Mouse (Mus musculus): ENCODE data around the gene Slco1c1.
"Not testable (repeated sequence)": the region's sequence is repeated elsewhere in the genome, so short reads cannot be mapped to it uniquely, and the experiment has no call there.

Slco1c1 gene

GRCm38 (mm10) chr6:141590598-141591200 is 66.5 kb downstream of the Slco1c1 start:
- DNase-seq = not testable (repeated sequence)

DNA sequence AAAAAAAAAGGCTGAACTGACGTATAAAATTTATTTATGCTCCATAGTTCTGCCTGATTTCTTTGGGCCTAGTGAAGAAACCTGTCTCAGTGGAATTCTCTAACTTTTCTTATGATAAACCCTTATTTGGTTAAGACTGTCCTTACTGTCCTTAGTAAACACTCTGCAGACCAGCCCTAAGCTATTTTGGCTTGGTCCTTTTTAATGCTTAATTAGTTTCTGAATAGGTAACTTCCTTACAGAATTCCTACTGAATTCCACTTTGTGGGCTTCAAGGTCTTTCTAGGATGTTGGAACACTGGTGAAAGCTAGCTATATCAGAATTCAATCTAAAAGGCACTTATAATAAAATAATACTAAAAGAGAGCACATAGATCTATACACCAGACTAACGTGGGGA is 71.9 kb downstream of the Slco1c1 start:
- no peak for DNase-seq

- DNase-seq = no peak
Measured at GRCm38 (mm10) chr6:141597037-141597436, 72.9 kb downstream of the Slco1c1 start.

DNA sequence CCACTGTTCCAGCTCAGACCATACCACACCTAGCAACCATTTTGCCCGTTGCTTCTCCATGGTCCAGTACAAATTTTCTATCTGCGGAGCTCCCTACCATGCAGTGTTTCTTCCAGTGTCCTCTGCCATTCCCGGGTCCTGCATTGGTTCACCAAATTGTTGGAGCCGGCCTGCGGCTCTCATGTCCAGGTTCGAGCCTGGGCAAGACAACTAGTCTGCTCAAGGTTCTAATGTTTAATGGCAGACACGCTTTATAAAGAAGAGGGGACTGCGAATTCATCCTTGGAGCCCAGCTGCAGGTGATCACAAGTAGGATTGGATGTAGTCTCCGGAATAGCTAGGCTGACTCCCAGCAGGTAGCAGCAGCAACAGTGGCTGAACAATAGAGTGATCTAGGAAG is 76.8 kb downstream of the Slco1c1 start:
- DNase-seq = no peak

GRCm38 (mm10) chr6:141610702-141611260 is 86.6 kb downstream of the Slco1c1 start:
- no peak for DNase-seq

DNA sequence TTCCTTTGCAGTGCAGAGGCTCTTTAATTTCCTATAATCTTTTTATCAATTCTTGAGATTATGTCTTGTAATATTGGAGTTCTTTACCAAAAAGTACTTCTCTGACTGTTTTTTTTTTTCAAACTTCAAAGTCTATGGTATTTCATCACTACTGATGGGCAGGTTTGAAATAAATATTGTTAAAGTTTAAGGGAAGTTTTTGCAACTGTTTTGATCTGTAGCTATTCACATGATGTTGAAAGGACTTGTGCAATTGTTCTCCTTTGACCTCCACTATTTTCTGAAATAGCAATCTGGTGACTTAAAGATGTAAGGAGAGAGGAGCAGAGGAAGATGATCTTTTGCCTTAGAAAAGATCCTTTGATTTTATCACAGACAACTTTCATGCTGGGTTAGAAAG is 89.8 kb downstream of the Slco1c1 start:
- DNase-seq = no peak

- no peak for DNase-seq
Measured at GRCm38 (mm10) chr6:141615348-141615747, 91.2 kb downstream of the Slco1c1 start.
